Mouse (Mus musculus): ENCODE measurements around the gene Gm6588. TPM values are rescaled to one million over a fixed set of nuclear protein-coding genes. Genes with fewer than 3 reads are reported as not detected.

Gm6588 gene
- total and polyA plus RNA-seq, 3 experiments, result not detected

GRCm38 (mm10) chr5:112482551-112482950, 33.3 kb downstream of the Gm6588 start:
- Histone ChIP-seq H3K79me2 (ENCODE audit: control insufficient read depth, insufficient read depth, low read length, poor library complexity) (no peaks in the 10 kb centered on the region), H3K27me3 (ENCODE audit: control insufficient read depth in 1 of 2, insufficient read depth in 2 of 2, low read length in 2 of 2) (no peaks in the 10 kb centered on the region), H3K9ac (ENCODE audit: control insufficient read depth, low read depth, low read length, poor library complexity, severe bottlenecking) (no peak overlapping the region), H3K36me3 (ENCODE audit: control insufficient read depth in 1 of 2, insufficient read depth in 2 of 2, low read length in 2 of 2) (no peaks in the 10 kb centered on the region), H3K4me1 (ENCODE audit: control insufficient read depth in 1 of 2, insufficient read depth in 2 of 2, low read length in 2 of 2) (no peaks in the 10 kb centered on the region), H3K9me3 (replicated peaks; ENCODE audit: insufficient read depth, low read length) (no peaks in the 10 kb centered on the region), H3K27ac (ENCODE audit: control insufficient read depth, low read depth, low read length) (no peak overlapping the region), H3K4me3 (ENCODE audit: control insufficient read depth in 1 of 2, insufficient read depth in 1 of 2, low read depth in 2 of 2, low read length in 2 of 2) (no peak overlapping the region)
- TF ChIP-seq MYC (IDR thresholded peaks at IDR 0.05; ENCODE audit: low read depth, low read length), result no peak
- no peak for TF ChIP-seq TCF12 (IDR thresholded peaks at IDR 0.05; ENCODE audit: low read depth, low read length)
- TF ChIP-seq CTCF (IDR thresholded peaks at IDR 0.05 in 2 of 3, conservative IDR thresholded peaks at IDR 0.05 in 1 of 3; ENCODE audit: control insufficient read depth in 1 of 3, insufficient read depth in 1 of 3, low read depth in 2 of 3, low read length in 3 of 3, poor library complexity in 1 of 3, severe bottlenecking in 1 of 3), result no peak
- TF ChIP-seq USF2 (IDR thresholded peaks at IDR 0.05; ENCODE audit: borderline replicate concordance in 1 of 2, insufficient read depth in 1 of 2, low read depth in 1 of 2, low read length in 2 of 2), result no peak
- TF ChIP-seq MAZ (IDR thresholded peaks at IDR 0.05; ENCODE audit: low read depth, low read length), result no peak
- TF ChIP-seq MYB (IDR thresholded peaks at IDR 0.05; ENCODE audit: low read depth, low read length), result no peak
- no peak for TF ChIP-seq SIN3A (IDR thresholded peaks at IDR 0.05; ENCODE audit: low read length)
- no peak for TF ChIP-seq USF1 (IDR thresholded peaks at IDR 0.05; ENCODE audit: low read depth, low read length)
- no peak for TF ChIP-seq GABPA (IDR thresholded peaks at IDR 0.05; ENCODE audit: low read depth, low read length)
- TF ChIP-seq MXI1 (IDR thresholded peaks at IDR 0.05; ENCODE audit: low read depth, low read length), result no peak
- no peak for TF ChIP-seq POLR2AphosphoS2 (IDR thresholded peaks at IDR 0.05; ENCODE audit: low read length)
- TF ChIP-seq GATA1 (IDR thresholded peaks at IDR 0.05; ENCODE audit: low read depth, low read length), result no peak
- TF ChIP-seq SMC3 (IDR thresholded peaks at IDR 0.05; ENCODE audit: low read depth, low read length), result no peak
- TF ChIP-seq MEF2A (IDR thresholded peaks at IDR 0.05; ENCODE audit: extremely low read depth, insufficient replicate concordance, low read depth, low read length, poor library complexity, severe bottlenecking), result no peak
- TF ChIP-seq MAFK (IDR thresholded peaks at IDR 0.05; ENCODE audit: borderline replicate concordance, low read depth, low read length), result no peak
- no peak for TF ChIP-seq ZMIZ1 (IDR thresholded peaks at IDR 0.05; ENCODE audit: low read depth, low read length)
- TF ChIP-seq ZC3H11A (IDR thresholded peaks at IDR 0.05; ENCODE audit: low read depth, low read length), result no peak
- no peak for TF ChIP-seq ETS1 (IDR thresholded peaks at IDR 0.05; ENCODE audit: low read depth, low read length)
- DNase-seq (ENCODE audit: low read depth, low spot score), result no peak

- Histone ChIP-seq H3K4me3 (ENCODE audit: control insufficient read depth in 1 of 2, insufficient read depth in 1 of 2, low read depth in 2 of 2, low read length in 2 of 2) (no peak overlapping the region), H3K4me1 (ENCODE audit: control insufficient read depth in 1 of 2, insufficient read depth in 2 of 2, low read length in 2 of 2) (no peaks in the 10 kb centered on the region), H3K36me3 (ENCODE audit: control insufficient read depth in 1 of 2, insufficient read depth in 2 of 2, low read length in 2 of 2) (no peaks in the 10 kb centered on the region), H3K9me3 (replicated peaks; ENCODE audit: insufficient read depth, low read length) (no peaks in the 10 kb centered on the region), H3K79me2 (ENCODE audit: control insufficient read depth, insufficient read depth, low read length, poor library complexity) (no peaks in the 10 kb centered on the region), H3K27ac (ENCODE audit: control insufficient read depth, low read depth, low read length) (no peak overlapping the region), H3K9ac (ENCODE audit: control insufficient read depth, low read depth, low read length, poor library complexity, severe bottlenecking) (no peak overlapping the region), H3K27me3 (ENCODE audit: control insufficient read depth in 1 of 2, insufficient read depth in 2 of 2, low read length in 2 of 2) (no peaks in the 10 kb centered on the region)
- DNase-seq (ENCODE audit: low read depth, low spot score), result no peak
- TF ChIP-seq SIN3A (IDR thresholded peaks at IDR 0.05; ENCODE audit: low read length) (no peak), GABPA (IDR thresholded peaks at IDR 0.05; ENCODE audit: low read depth, low read length) (no peak), TAL1 (IDR thresholded peaks at IDR 0.05; ENCODE audit: low read length) (no peak), POLR2AphosphoS5 (IDR thresholded peaks at IDR 0.05; ENCODE audit: borderline replicate concordance, low read depth, low read length) (no peak), UBTF (IDR thresholded peaks at IDR 0.05; ENCODE audit: borderline replicate concordance, insufficient read depth, low read depth, low read length) (no peak), TCF12 (IDR thresholded peaks at IDR 0.05; ENCODE audit: low read depth, low read length) (no peak), RAD21 (IDR thresholded peaks at IDR 0.05; ENCODE audit: low read depth, low read length) (no peak), JUND (IDR thresholded peaks at IDR 0.05; ENCODE audit: low read depth, low read length) (no peak), E2F4 (IDR thresholded peaks at IDR 0.05; ENCODE audit: borderline replicate concordance, low read depth, low read length) (no peak), CHD2 (IDR thresholded peaks at IDR 0.05; ENCODE audit: low read length) (no peak), TBP (IDR thresholded peaks at IDR 0.05; ENCODE audit: low read depth, low read length) (no peak)
Observed at GRCm38 (mm10) chr5:112483030-112483429, 33.8 kb downstream of the Gm6588 start.
